Mouse (Mus musculus) adrenal gland, adult 18-20 months (tissue): Measurements from ENCODE around the gene Cnst. TPM values are rescaled to one million over a fixed set of nuclear protein-coding genes. Genes with fewer than 3 reads are reported as not detected.

ENCODE experiments used
- total RNA-seq, 2 experiments: library from RNA; stranded (reverse); gene quantifications; 1 replicate in 1 of 2; 2 replicates in 1 of 2; pipeline ENCODE4 v1.2.3; 2021

Cnst gene
- total RNA-seq, 2 experiments from 2014 or later, result 26.0 to 30.7 TPM

Other genes starting within 250 kb of the Cnst start
- gene Smyd3, start 28.3 kb upstream of the Cnst start, total RNA-seq, result 1 to 10 TPM; 7.8 to 8.7 TPM
- gene Tfb2m, start 103 bp upstream of the Cnst start, total RNA-seq, result 10 to 100 TPM; 46.1 to 46.9 TPM
- 10 to 100 TPM; 39.7 to 42.1 TPM for gene Sccpdh, start 121.8 kb downstream of the Cnst start, total RNA-seq
- under 1 TPM in 1 of 2 experiments, not detected in 1; 0.10 TPM for gene Kif28, start 198.9 kb downstream of the Cnst start, total RNA-seq